Mouse (Mus musculus) spleen, adult 2 months (tissue): ENCODE data around the gene Klc2.

ENCODE experiments used
- CTCF ChIP-seq: fragments of 200-500 bp; IDR thresholded peaks from 2 replicates; pipeline ENCODE4 v1.5.1; 2011; ENCODE audit warnings: mild to moderate bottlenecking, inconsistent platforms; ENCODE audit not compliant: insufficient read depth, insufficient read length, insufficient replicate concordance; ENCODE audit errors: extremely low read depth
- POLR2A ChIP-seq: fragments of 200-500 bp; IDR thresholded peaks from 2 replicates; pipeline ENCODE4 v1.6.1; 2011; ENCODE audit warnings: low read depth, low read length, inconsistent platforms

- TF ChIP-seq CTCF (no peak), POLR2A (no peak)
Observed at GRCm38 (mm10) chr19:5069978-5070377, 48.4 kb downstream of the Klc2 start.
